Mouse (Mus musculus) forebrain, embryonic 14.5 days (tissue): ENCODE measurements around the gene Hsd3b4. TPM values are rescaled to one million over a fixed set of nuclear protein-coding genes. Genes with fewer than 3 reads are reported as not detected.
A peak's percentile ranks its signal among the peaks of the same experiment; 100 is the strongest.
"Not testable (repeated sequence)": the region's sequence is repeated elsewhere in the genome, so short reads cannot be mapped to it uniquely, and the experiment has no call there.

Experiments
- ATAC-seq: fragments of 200-750 bp; cut with Nextera tagmentation; 2 replicates; pipeline ENCODE4 v1.8.0; 2017; ENCODE audit warnings: mild to moderate bottlenecking, moderate library complexity
- DNase-seq: peaks from one replicate; pipeline ENCODE4 v3.0.0-alpha.2; 2015; ENCODE audit warnings: low spot score
- H3K27ac ChIP-seq: fragments of 300-500 bp; sonication (generic); 2 replicates; pipeline ENCODE4 v1.5.1; 2014; ENCODE audit warnings: low read depth, mild to moderate bottlenecking, control low read depth, low read length, moderate library complexity
- H3K27me3 ChIP-seq: fragments of 300-500 bp; sonication (generic); replicated peaks from 2 replicates; pipeline ENCODE4 v1.6.1; 2014; ENCODE audit warnings: low read length, control low read depth, mixed read lengths; ENCODE audit not compliant: control insufficient read depth, insufficient read depth
- H3K36me3 ChIP-seq: fragments of 300-500 bp; sonication (generic); 2 replicates; pipeline ENCODE4 v1.6.1; 2014; ENCODE audit warnings: low read length, control low read depth; ENCODE audit not compliant: control insufficient read depth, insufficient read depth
- H3K4me1 ChIP-seq: fragments of 300-500 bp; sonication (generic); 2 replicates; pipeline ENCODE4 v1.6.1; 2014; ENCODE audit warnings: antibody characterized with exemption, low read length, control low read depth; ENCODE audit not compliant: control insufficient read depth, insufficient read depth
- H3K4me2 ChIP-seq: fragments of 300-500 bp; sonication (generic); 2 replicates; pipeline ENCODE4 v1.6.1; 2014; ENCODE audit warnings: mild to moderate bottlenecking, control low read depth, low read length
- H3K4me3 ChIP-seq: fragments of 300-500 bp; sonication (generic); 2 replicates; pipeline ENCODE4 v1.5.1; 2014; ENCODE audit warnings: low read depth, low read length, control low read depth
- H3K9ac ChIP-seq: fragments of 300-500 bp; sonication (generic); 2 replicates; pipeline ENCODE4 v1.6.1; 2014; ENCODE audit warnings: mild to moderate bottlenecking, low read length, control low read depth, moderate library complexity
- H3K9me3 ChIP-seq: fragments of 300-500 bp; sonication (generic); replicated peaks from 2 replicates; pipeline ENCODE4 v1.6.1; 2016; ENCODE audit warnings: low read length, control low read depth, mixed read lengths; ENCODE audit not compliant: control insufficient read depth
- WGBS: fragments of 180-500 bp; shearing (Covaris S2); extraction: QIAGEN DNeasy Blood & Tissue Kit; methylation state at CpG from one replicate; pipeline ENCODE4 v1.1.7; 2014; 5-methylcytosine and 5-hydroxymethylcytosine counted together
- polyA plus RNA-seq: library from polyadenylated mRNA; unstranded; fragments of >200 nt; fragmentation: Nextera tagmentation; extraction: Ambion mirVana; gene quantifications from 2 replicates; pipeline ENCODE4 v1.2.1, GENCODE M21; 2014

Hsd3b4 gene
- polyA plus RNA-seq, 1 experiment from 2014 or later, result not detected

DNA sequence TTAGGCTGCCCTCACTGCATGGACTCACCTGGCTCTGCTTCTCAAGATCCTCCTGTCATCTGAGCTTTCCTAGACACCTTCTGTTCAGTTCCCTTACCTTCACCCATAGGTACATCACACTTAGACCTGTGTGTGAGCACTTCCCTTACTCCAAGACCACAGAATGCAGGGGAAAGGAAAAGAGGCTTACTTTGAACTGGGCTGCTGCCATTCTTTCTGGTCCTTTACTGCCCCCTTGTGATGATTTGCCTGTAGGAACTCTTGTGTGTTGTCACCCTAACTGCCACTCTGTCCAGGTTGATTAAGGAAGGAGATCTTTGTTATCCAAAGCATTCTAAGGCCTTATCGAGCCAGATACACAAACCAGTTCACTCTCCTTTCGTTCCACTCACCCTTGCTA, 13.6 kb downstream of the Hsd3b4 start:
- not testable (repeated sequence) for H3K4me2 ChIP-seq, H3K9ac ChIP-seq, H3K4me3 ChIP-seq, H3K27ac ChIP-seq, H3K9me3 ChIP-seq, H3K4me1 ChIP-seq, DNase-seq, H3K36me3 ChIP-seq, H3K27me3 ChIP-seq
- peak; percentile 57; the same call in 1 of the 2 replicates for ATAC-seq
- no CpG with 5 or more reads among the region's 2 CpGs for WGBS

GRCm38 (mm10) chr3:98495055-98495454, 15.3 kb downstream of the Hsd3b4 start:
- DNase-seq, H3K27me3 ChIP-seq, H3K36me3 ChIP-seq, ATAC-seq, H3K4me1 ChIP-seq, H3K27ac ChIP-seq, H3K4me2 ChIP-seq, H3K9me3 ChIP-seq, H3K4me3 ChIP-seq, H3K9ac ChIP-seq: not testable (repeated sequence)

- H3K36me3 ChIP-seq, H3K4me1 ChIP-seq: not testable (repeated sequence)
Measured at GRCm38 (mm10) chr3:98494184-98494583, 16.1 kb downstream of the Hsd3b4 start.

DNA sequence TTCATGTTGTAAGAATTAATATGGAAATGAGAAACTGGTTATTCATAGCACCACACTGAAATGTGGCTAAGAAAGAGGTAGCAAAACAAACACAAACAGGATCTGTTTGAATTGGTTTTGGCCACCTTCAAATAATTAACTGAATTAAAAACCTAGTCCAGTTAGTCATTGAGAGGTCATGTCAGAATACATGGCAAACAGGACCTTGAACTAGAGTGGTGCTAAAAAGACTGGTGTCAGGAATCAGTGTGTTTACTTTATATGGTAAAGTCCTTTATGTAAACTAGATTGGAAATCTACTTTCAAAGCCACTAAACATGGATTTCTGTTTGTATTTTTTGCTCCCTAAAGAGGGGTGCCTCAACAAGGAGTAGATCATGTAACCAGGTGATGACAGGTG, 38.8 kb downstream of the Hsd3b4 start:
- not testable (repeated sequence) for H3K4me2 ChIP-seq, H3K4me1 ChIP-seq, H3K9me3 ChIP-seq, H3K27ac ChIP-seq, H3K27me3 ChIP-seq, DNase-seq, H3K9ac ChIP-seq, ATAC-seq, H3K4me3 ChIP-seq, H3K36me3 ChIP-seq

More at GRCm38 (mm10) chr3:98494184-98494583, 16.1 kb downstream of the Hsd3b4 start:
- H3K4me2 ChIP-seq, ATAC-seq, DNase-seq, H3K9ac ChIP-seq, H3K9me3 ChIP-seq, H3K4me3 ChIP-seq, H3K27me3 ChIP-seq, H3K27ac ChIP-seq: not testable (repeated sequence)

DNA sequence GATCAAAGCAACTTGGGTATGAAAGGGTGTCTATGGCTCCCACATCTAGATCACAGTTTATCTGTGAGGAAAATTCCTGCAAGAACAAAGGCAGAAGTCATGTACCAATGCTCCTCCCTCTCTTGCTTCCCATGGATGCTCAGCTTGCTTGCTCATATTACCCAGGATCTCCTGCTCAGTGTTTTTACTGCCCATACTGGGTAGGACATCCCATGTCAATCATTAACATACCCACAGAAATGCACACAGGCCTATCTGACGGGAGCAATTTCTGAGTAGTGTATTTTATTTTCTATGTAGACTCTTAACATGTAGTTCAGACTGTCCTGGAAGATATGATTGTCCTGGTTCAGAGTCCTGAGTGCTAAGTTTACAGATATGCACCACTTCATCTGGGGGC, 39.3 kb downstream of the Hsd3b4 start:
- not testable (repeated sequence) for H3K27me3 ChIP-seq, H3K4me1 ChIP-seq, H3K9me3 ChIP-seq, DNase-seq, H3K4me2 ChIP-seq, H3K4me3 ChIP-seq, ATAC-seq, H3K27ac ChIP-seq, H3K9ac ChIP-seq, H3K36me3 ChIP-seq
- WGBS, result no CpG with 5 or more reads among the region's 1 CpGs

GRCm38 (mm10) chr3:98469323-98469722, 41.0 kb downstream of the Hsd3b4 start:
- not testable (repeated sequence) for H3K9ac ChIP-seq, H3K4me3 ChIP-seq, H3K27me3 ChIP-seq, H3K36me3 ChIP-seq, DNase-seq, H3K9me3 ChIP-seq, H3K27ac ChIP-seq, H3K4me1 ChIP-seq, H3K4me2 ChIP-seq
- peak; percentile 57; the same call in 1 of the 2 replicates for ATAC-seq
- 20% methylated on average over 1 of the region's 2 CpGs for WGBS

DNA sequence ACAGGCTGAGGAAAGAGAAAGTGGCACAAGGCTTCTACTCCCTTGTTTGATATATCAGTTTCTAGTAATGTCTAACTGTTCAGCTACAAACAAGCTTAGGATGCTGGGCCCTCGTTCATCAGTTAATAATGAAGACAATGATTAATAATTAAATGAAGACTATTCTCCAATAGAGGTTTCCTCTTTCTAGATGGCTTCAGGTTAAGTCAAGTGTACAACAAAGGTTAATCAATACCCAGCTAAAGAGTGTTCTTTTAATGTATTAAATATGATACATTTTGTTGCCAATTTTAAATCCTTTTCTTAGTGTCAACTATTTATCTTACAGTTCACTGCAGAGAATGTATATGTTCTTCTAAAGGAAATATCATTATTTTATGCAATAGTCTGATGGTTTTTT, 53.3 kb downstream of the Hsd3b4 start, which contains the start of gene Gm4450:
Gm4450 (minus strand) TSS at position 101 of the 400 bp plus-strand sequence.
- not testable (repeated sequence) for H3K4me3 ChIP-seq, DNase-seq, H3K9me3 ChIP-seq, H3K27ac ChIP-seq, H3K4me1 ChIP-seq, H3K27me3 ChIP-seq, H3K9ac ChIP-seq, ATAC-seq, H3K36me3 ChIP-seq, H3K4me2 ChIP-seq
- 100% methylated on average over 1 of the region's 1 CpGs for WGBS

DNA sequence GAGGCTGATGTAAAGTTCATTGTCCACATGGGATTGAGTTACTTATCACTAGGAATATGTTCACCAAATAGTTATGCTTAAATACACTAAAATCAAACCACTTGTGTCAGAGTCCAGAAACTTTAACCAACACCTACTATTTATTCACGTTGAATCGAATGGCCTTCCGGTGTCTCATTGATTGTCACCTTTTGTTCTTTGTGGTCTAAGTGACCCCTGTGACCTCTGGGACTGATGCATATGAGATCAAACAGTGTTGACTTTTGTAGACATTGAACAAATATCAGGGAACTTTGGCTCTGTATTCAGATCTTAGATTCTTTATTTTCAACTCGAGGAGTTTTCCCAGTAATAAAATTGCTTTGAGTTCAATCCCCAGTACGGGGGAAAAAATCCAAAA, 56.5 kb downstream of the Hsd3b4 start:
- ATAC-seq, H3K4me3 ChIP-seq: not testable (repeated sequence)
- WGBS, result 85% methylated on average over 5 of the region's 5 CpGs

More for the DNA sequence above, 56.5 kb downstream of the Hsd3b4 start:
- not testable (repeated sequence) for H3K36me3 ChIP-seq, H3K4me2 ChIP-seq, H3K9me3 ChIP-seq, H3K27me3 ChIP-seq, H3K4me1 ChIP-seq, H3K9ac ChIP-seq, H3K27ac ChIP-seq, DNase-seq
